Mouse (Mus musculus) cerebellum, adult 9-11 months (tissue): Measurements from ENCODE around the gene Cped1.

Experiments
- DNase-seq: peaks from one replicate; pipeline ENCODE4 v3.0.0; 2022

The Cped1 gene

DNA sequence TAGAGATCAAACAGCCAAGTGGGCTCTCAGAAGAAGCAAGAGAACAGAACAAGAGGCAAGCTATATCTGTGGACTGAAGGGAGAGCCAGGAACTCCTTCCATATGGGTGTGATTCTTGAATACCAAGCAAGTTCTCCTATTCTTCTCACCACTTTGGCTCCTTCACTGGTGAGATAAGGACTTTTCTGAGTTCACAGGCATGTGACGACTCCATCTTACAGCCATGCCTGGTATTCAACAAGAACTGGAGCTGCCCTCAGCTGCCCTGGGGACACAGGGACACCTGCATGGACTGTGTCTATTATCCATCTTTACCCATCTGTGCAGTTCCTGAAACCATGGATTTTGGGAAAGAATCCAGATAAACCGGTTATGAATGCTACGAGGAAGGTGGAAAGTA lies 15.2 kb downstream of the Cped1 start:
- DNase-seq = no peak

DNA sequence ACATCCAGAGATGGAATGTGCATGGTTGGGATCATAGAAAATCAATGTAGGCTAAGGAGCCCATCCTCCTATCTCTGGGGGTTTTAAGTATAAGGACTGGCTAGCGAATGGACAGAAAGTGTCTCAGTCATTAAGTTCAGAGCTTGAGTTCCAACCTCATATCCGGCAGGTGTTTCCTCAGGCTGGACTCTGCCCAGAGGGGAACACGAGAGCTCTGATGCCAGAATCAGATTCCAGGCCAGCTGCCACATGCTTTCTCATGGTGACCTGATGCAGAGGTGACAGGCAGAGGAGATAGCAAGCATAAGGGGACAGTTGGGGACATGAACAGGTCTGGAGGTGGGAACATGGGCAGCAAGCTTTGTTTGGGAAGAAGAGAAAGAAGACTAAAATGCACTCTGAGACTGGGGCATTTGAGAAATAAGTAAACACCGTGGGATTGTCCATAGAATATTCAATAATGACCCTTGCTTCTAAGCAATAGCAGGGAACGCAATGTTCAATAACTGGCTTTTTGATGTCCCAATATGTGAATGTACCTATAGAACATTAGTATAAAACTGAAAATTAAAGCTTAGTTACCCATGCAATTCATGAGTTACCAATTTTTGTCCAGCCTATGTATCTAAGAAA lies 15.7 kb downstream of the Cped1 start:
- DNase-seq = no peak

DNA sequence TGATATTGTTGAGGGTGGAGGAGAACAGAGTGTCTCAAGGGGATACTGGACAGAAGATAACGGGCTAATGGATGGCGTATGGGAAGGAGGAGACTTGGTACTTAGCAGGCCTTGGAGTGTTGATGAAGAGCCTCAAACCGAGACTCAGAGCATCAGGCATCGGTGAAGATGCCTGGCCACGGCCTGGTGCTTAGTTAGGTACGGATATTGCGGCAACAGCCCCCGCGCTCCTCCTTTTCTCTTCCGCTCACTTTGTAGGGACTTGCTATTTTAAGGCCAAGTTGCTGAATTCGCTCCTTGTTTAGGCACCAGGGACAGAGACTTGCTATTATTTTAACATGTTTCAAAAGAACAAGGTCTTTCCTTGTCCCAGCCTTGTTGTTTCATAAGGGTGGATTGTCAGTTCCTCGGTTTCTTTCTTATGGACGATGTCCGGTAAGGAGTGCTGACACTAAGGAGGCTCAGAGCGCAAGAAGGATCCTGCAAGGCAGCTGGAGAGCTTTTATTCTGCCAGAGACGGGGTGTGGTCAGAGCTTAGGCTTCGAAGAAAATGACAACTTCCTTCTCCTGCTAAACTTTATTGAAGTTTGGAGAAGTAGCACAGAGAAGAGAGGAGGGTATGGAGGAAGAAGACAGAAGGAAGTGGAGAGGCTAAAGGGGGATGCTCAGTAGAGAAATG lies 16.9 kb downstream of the Cped1 start:
- no peak for DNase-seq

DNA sequence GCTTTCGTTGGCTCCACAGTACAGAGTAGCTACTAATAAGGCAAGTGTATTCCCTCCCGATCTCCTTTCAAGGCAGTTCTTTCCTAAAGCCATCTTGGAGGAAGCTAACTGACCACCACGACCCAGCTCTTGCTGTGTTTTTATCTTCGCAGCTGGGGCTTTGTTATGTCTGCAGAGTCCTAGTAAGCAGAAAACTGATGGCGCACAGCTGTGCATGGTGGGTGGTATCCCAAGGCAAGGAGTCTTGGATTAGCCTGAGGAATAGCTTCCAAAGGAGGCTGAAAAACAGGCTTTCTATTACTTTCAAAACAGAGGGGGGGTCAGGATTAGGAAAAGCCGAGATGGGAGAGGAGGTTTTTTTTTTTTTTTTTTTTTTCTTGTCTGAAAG lies 17.5 kb downstream of the Cped1 start:
- DNase-seq = no peak

DNA sequence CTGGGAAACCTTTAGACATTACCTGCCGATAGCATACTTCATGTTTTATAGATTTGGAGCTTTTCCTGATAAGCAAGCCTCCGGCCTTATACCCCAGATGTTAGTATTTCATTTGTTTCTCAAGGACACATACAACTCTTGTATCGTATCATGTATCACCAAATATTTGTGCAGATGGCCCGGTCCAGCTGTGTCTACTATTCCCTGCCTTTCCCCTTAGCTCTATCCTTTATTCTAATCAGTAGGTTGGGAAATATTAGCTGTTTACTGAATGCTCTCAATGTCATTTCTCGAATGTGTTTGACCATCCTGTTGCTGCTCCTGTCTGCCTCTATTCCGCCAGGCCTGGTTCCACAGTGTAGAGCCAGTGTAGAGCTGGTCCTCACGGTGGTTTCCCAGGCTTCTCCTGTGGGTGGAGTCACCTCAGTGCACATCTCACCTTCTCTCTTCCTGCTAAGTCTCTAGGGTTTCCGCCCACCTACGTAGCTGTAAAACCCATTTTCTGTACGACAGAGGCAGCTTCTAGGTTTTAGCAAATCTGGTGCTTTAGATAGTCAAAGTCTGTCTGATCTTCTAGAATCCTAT lies 18.3 kb downstream of the Cped1 start:
- no peak for DNase-seq

DNA sequence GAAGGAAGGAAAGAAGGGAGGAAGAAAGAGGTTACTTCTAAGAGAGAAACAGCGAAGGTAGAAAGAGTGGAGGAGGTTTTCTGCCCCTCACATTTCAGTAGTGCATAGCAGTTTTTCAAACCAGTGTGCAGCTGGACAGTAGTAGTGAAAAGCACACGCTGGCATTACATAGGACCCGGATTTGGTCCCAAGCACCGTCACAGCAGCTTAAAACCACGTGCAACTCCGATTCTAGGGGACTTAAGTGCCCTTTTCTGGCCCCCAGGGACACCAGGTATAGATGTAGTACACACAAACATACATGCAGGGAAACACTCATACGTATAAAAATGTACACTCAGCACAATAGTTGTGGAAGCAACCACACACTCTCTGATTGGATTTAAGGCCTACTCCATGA lies 22.6 kb downstream of the Cped1 start:
- no peak for DNase-seq

GRCm38 (mm10) chr6:22010258-22010657 lies 24.5 kb downstream of the Cped1 start:
- no peak for DNase-seq

DNA sequence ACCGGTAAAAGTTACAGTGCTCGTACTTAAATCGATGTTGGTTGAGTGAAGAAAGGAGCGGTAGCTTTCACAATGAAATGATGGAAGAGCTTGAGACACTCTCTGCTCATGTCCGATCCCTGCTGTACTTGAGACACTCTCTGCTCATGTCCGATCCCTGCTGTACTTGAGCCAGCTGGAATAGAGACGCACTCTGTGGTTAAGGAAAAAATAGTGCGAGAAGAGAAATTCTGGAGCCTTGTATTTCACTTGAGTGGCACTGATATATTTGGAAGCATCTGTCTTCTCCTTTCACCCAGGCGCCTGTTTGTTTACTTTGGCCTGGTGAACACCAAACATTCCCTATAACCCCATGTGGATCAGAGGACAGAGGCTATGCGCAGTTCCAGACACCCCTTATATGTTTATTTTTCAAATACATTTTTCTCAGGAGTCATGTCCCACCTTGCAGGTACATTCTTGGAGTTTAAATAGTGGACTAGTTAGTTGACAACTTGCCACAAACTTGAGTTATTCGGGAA lies 25.1 kb downstream of the Cped1 start:
- DNase-seq = no peak

DNA sequence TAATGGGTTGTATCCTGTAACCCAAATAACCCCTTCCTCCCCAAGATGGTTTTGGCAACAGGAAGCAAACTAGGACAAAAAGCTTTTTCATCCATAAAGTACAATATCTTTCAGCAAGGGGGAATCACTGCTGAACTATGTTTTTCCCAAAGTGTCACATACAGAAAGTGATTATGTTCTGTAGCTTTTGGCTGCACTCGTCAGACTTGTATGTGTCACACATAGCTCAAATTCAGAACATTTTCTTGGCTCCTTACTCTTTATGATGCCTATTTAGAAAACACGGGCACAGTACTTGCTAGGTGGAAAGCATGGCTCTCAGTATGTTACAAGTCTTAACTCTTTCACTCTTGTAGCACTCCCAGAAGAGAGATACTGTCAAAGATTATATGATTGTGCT lies 25.8 kb downstream of the Cped1 start:
- no peak for DNase-seq

- no peak for DNase-seq
Observed at GRCm38 (mm10) chr6:22012099-22012498, 26.4 kb downstream of the Cped1 start.

DNA sequence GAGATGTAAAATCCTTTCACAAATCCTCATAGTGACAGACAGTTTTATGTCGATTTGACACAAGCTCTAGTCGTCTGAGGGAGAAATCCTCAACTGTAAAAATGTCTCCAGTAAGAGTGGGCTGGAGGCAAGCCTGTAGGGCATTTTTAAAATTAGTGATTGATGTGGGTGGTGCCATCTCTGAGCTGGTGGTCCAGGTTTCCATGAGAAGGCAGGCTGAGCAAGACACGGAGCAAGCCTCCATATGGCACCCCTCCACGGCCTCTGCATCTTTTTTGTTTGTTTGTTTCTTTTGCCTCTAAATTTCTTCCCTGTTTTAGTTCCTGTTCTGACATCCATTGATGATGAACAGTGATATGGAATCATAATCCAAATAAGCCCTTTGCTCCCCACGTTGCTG lies 26.8 kb downstream of the Cped1 start:
- no peak for DNase-seq

DNA sequence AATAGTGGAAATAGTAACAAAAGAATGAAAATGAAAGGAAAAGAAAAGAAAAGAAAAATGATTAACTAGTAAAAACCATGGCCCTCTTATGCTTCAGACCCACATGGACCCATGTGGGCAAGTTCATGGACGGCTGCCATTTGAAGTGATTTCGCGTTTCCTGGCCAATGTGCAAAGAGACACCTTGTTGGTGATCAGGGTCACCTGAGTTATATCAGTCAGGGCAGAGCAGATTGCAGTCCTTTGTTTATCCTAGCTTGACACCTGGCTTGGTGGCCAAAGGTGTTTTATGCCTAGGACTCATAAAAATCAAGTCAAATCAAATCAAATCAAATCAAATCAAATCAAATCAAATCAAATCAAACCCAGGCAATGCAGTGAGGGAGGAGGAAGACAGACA lies 27.7 kb downstream of the Cped1 start:
- DNase-seq = no peak

DNA sequence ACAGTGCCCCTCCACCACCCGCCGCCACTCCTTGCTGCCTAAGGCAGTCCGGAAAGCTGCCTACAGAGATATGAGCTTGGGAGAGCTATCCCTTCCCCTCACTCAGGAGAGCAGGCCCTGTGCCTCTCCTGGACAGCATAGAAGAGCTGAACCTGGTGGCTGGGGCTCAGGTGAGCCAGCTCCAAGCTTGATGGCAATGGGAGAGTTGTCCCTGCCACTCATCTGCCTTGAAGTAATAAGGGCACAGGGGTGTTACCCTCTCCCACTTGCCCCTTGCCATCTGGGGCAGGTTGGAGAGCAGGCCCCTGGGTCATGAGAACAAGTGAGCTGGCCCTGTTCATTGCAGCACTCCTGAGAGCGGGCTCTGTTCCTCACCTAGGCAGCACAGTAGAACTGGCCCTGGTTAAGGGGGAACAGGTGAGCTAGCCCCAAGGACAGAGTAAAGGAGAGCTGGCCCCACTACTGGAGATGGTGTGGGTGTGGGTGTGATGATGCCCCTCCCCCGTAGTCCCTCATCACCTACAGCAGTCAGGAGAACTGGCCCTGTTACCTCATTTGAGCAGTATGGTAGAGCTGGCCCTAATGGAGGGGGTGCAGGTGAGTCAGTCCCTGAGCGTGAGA lies 28.7 kb downstream of the Cped1 start:
- no peak for DNase-seq

GRCm38 (mm10) chr6:22017631-22018030 lies 31.9 kb downstream of the Cped1 start:
- DNase-seq = no peak

DNA sequence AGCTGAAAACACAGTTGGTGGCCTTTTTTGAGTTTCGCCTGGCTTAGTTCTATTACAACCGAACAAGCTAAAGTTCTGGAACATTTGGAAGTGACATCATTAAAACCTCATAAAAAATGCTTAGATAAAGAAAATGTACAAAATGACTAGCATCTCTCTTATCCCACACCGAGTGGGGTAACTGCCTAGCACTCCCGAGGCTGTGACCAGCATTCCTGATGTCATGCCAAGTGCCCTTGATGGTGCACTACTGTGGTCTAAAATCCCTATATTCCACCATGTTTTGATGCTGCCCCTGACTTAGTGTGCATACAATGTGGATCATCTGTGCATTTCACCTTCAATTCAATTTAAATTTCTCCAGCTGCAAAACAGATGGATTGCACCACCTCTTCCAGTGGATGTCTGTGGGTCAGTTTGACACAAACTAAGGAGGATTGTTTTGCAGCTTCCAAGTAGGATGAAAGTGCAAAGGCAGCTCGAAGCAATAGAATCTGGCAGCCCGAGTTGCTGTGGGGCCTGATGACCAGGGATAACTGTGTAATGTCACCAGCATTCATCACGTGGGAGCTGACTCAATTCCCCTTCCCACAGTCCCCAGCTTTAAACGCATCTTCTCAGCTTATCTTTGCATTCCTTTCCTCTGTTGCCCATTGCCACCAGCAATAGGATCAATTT lies 33.2 kb downstream of the Cped1 start:
- DNase-seq = no peak

DNA sequence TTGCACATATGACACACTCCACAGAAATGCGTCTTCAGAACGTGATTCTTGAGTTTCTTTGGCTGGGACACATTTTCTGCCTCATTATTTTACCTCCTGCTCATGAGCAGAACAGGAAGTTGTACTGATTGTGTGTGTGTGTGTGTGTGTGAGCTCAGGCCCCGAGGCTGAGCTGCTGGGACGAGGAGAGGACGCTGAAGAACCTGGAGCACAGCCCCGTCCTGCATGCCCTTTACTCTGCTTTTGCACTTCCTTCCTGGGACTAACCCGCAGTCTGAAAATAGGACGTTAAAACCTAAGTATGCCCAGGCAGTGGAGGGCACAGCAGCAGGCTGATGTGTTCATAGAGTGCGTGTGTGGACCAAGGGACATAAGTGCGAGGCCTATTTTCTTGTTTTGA lies 33.9 kb downstream of the Cped1 start:
- DNase-seq = no peak

GRCm38 (mm10) chr6:22020696-22021095 lies 35.0 kb downstream of the Cped1 start:
- no peak for DNase-seq

DNA sequence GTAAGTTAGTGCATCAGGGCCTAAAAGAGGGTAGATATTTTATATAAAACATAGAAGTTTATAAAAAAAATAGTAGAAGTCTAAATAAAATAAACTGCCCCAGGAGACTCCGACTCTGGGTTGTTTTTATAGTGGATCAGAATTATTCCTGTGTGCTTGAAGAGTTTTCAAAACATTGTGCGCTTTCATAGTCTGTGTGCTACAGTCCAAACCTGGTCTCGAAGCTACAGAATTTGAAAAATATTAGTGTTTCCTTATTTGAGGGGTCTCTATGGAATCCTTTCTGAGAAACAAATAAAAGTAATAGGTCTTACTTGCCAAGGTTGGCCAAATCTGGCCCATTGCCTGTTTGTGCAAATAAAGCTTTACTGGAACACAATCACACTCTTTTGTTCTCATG lies 35.6 kb downstream of the Cped1 start:
- DNase-seq = no peak

DNA sequence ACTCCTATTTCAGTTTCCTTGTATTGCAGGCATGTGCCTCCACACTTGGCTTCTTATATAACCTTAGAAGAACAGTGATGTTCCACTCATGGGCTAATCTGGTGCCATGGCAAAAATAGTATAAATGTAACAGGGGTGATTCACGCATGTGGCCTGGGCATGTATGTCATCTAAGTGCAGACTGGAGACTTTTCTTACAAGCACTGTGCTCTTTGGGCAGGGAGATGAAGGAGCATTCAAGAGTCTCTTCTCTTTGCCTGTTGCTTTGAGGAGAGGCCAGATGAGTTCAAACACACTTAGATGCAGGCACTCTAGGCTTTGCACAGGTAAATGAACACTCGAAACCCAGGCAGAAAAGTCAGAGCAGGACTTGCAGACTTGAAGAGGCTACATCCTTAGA lies 38.5 kb downstream of the Cped1 start:
- no peak for DNase-seq

DNA sequence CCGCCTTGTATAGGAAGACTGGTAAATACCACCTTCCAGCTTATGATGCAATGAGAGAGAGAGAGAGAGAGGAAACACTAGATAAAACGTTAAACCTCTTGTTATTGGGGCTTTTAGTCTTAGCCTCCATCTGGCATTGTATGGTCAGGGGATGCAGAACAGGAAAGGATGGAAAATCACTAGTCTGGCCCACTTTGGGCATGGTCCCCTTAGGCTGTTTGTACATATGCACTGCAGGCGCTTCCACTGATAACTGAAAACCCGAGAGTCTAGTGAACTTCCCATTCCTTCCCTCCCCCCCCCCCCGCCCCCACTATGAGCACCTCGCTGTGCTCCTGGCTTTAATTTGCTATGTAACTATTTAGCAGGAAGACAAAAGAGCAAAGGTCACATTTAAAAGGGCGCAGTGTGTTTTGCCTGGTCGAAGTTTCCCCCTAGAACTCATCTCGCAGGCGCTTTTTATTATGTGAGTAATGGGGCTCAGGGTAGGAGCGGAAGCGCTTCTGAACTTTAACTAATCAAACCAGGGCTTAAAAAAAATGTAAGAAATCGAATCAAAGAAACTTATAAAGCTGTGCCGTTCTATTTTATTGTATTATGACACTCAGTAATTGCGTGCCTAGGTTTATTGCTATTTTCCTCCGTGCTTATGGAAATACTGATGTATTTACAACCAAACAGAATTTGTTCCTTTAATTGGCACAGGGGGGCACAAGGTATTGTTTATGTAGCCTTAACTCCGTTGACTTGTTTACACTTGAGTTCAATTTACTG lies 40.1 kb downstream of the Cped1 start:
- no peak for DNase-seq

DNA sequence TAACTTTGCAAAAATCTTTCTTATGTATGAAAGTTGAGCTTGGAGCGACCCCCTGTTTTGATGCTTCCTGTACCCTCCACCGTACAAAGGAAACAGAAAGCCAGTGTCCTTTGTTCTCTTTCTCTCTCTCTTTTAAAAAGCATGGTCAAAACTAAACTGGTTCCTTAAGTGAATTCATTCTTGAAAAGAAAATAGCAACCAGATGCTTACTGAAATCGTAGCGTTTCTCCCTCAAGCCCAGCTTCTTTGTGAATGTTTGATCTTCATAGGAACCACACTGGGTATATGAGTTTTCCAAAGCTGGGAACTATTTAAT lies 40.6 kb downstream of the Cped1 start:
- DNase-seq = no peak

GRCm38 (mm10) chr6:22026761-22027594 lies 41.3 kb downstream of the Cped1 start:
- DNase-seq = no peak
